Mouse (Mus musculus): ENCODE results near the gene C2cd2l.

C2cd2l gene

GRCm38 (mm10) chr9:44283183-44283582 lies 36.9 kb downstream of the C2cd2l start:
- H3K36me3 ChIP-seq (ENCODE audit: control insufficient read depth, insufficient read depth, low read length, poor library complexity, severe bottlenecking), result no peaks in the 10 kb centered on the region
- DNase-seq (ENCODE audit: low read depth, low spot score), result no peak
- no peaks in the 10 kb centered on the region for H3K27me3 ChIP-seq (ENCODE audit: control insufficient read depth, insufficient read depth, low read length, poor library complexity, severe bottlenecking)

DNA sequence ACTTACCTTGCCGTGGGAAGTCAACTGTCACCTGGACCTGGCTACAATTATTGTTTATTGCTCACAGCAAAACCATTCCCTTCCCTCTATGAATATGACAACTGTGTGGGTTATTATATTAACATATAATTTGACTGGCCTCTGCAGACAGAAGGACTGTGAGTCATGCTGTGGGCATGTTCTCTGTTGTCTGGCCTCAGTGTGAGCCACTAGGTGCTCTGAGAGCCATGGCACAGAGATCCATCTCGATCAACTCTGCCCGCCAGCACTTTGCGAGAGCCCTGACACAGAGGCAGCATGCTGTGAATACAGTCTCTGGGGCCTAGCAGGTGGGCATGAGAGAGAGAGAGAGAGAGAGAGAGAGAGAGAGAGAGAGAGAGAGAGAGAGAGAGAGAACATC lies 50.1 kb downstream of the C2cd2l start:
- no peak for DNase-seq (ENCODE audit: low read depth, low spot score)
- Histone ChIP-seq H3K36me3 (ENCODE audit: control insufficient read depth, insufficient read depth, low read length, poor library complexity, severe bottlenecking) (no peaks in the 10 kb centered on the region), H3K27me3 (ENCODE audit: control insufficient read depth, insufficient read depth, low read length, poor library complexity, severe bottlenecking) (no peaks in the 10 kb centered on the region)

GRCm38 (mm10) chr9:44269077-44269476 lies 51.0 kb downstream of the C2cd2l start:
- peak; percentile 73 for DNase-seq (ENCODE audit: low read depth, low spot score)
- H3K36me3 ChIP-seq (ENCODE audit: control insufficient read depth, insufficient read depth, low read length, poor library complexity, severe bottlenecking), result no peaks in the 10 kb centered on the region

DNA sequence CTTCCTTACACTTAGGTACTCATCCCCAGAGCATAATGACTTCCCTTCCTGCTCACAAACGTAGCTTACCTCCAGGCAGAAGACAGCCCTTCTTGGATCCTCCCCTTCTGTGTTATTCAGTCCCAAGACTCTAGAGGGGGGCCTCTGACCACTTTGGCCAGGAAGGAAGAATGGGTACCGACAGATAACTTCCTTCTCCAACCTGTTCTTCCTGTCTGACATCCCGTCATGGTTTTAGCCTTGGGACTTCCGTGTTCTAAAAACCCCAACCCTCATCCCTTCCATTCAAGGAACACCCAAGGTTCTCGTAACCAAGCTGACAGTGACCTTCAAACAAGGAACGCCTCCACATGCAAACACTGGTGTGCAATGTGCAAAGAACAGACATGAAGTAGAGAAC lies 51.7 kb downstream of the C2cd2l start, which contains the start of gene Nlrx1:
Gene Nlrx1, minus strand, starts transcription at position 168 of the 400 bp plus-strand sequence.
- no peaks in the 10 kb centered on the region for H3K36me3 ChIP-seq (ENCODE audit: control insufficient read depth, insufficient read depth, low read length, poor library complexity, severe bottlenecking)
- no peaks in the 10 kb centered on the region for H3K27me3 ChIP-seq (ENCODE audit: control insufficient read depth, insufficient read depth, low read length, poor library complexity, severe bottlenecking)
- no peak for DNase-seq (ENCODE audit: low read depth, low spot score)

More at GRCm38 (mm10) chr9:44269077-44269476, 51.0 kb downstream of the C2cd2l start:
- no peaks in the 10 kb centered on the region for H3K27me3 ChIP-seq (ENCODE audit: control insufficient read depth, insufficient read depth, low read length, poor library complexity, severe bottlenecking)

DNA sequence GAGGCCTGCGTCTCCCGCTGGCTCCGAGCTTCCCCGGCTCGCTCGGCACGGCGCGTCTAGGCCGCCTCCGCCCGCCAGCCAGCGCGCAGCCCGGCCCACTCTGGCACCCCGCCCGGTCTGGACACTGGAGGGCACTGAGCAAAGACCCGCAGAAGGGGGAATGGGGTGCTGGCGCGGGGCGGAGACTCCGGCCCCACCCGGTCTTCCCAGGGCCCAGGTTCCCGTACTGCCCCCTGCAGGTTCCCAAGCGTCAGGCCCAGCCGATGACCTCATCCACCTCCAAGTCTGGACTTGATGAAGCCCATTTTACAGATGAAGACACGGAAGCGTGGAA lies 52.1 kb downstream of the C2cd2l start:
- DNase-seq (ENCODE audit: low read depth, low spot score), result peak; percentile 86
- no peaks in the 10 kb centered on the region for H3K27me3 ChIP-seq (ENCODE audit: control insufficient read depth, insufficient read depth, low read length, poor library complexity, severe bottlenecking)
- H3K36me3 ChIP-seq (ENCODE audit: control insufficient read depth, insufficient read depth, low read length, poor library complexity, severe bottlenecking), result no peaks in the 10 kb centered on the region

- no peaks in the 10 kb centered on the region for H3K36me3 ChIP-seq (ENCODE audit: control insufficient read depth, insufficient read depth, low read length, poor library complexity, severe bottlenecking)
- no peak for DNase-seq (ENCODE audit: low read depth, low spot score)
- no peaks in the 10 kb centered on the region for H3K27me3 ChIP-seq (ENCODE audit: control insufficient read depth, insufficient read depth, low read length, poor library complexity, severe bottlenecking)
Measured at GRCm38 (mm10) chr9:44267319-44268026, 52.6 kb downstream of the C2cd2l start.

DNA sequence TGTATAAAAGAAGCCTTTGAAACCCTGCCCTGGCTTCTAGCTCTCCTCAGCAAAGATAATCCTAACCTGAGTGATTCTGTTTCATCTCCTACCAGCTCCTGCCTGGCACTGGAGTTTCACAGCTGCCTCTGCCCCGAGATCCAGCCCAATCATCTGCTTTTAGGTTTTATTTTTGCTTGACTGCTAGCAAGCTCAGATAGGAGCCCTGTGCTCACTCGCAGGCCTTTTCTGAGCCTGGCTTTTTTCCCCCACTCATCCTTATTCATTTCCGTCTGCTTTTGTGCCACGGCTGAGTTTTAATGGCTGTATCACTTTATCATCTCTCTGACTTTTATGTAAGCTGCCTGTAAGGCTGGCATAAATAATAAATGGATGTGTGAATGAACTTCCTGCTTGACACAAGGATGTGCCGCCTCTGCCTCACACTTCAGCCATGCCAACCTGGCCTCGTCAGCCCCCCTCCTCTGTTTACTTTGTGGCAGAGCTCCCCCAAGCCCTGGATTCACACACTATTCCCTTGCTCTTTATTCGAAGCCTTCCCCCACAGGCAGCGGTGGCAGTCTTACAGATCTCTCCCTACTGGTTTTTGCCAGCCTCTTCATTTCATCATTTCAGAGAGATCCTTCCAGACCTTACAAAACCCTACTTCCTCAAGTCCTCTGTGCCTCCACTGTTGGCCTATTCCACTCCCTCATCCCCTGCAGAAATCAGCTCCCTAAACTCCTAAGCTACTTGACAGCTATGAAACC lies 53.4 kb downstream of the C2cd2l start:
- H3K27me3 ChIP-seq (ENCODE audit: control insufficient read depth, insufficient read depth, low read length, poor library complexity, severe bottlenecking), result no peaks in the 10 kb centered on the region
- no peaks in the 10 kb centered on the region for H3K36me3 ChIP-seq (ENCODE audit: control insufficient read depth, insufficient read depth, low read length, poor library complexity, severe bottlenecking)
- no peak for DNase-seq (ENCODE audit: low read depth, low spot score)

DNA sequence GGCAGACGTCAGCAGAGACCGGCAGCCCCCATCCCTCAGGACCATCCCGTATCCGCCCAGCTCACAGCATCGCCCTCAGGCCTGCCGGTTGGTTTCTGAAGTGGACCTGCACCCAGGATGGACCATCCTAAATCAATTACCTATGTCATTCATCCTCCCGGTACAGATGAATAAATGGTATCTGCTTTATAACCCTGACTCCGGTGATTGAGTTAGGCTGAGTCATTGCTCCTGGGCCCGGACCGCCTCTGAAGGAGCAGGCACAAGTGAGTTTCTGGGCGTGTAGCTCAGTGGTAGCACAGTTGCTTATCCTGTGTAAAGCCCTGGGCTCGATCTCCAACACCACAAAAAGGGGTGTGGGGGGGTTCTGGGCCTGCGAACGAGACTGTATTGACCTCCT lies 58.7 kb downstream of the C2cd2l start:
- H3K27me3 ChIP-seq (ENCODE audit: control insufficient read depth, insufficient read depth, low read length, poor library complexity, severe bottlenecking), result no peaks in the 10 kb centered on the region
- DNase-seq (ENCODE audit: low read depth, low spot score), result no peak
- H3K36me3 ChIP-seq (ENCODE audit: control insufficient read depth, insufficient read depth, low read length, poor library complexity, severe bottlenecking), result no peaks in the 10 kb centered on the region
